Mouse (Mus musculus): ENCODE data around the gene Pyroxd1. TPM values are rescaled to one million over a fixed set of nuclear protein-coding genes. Genes with fewer than 3 reads are reported as not detected.
"Not testable (repeated sequence)": the region's sequence is repeated elsewhere in the genome, so short reads cannot be mapped to it uniquely, and the experiment has no call there.

Gene Pyroxd1
- polyA plus RNA-seq, 1 experiment from 2014 or later = 17.0 TPM

- no peak for DNase-seq (ENCODE audit: low spot score)
- peaks cover 24% of the 10 kb centered on the region for H3K36me3 ChIP-seq
- H3K4me1 ChIP-seq = peaks cover 7% of the 10 kb centered on the region
- H3K27ac ChIP-seq = no peak overlapping the region
- no peaks in the 10 kb centered on the region for H3K27me3 ChIP-seq (ENCODE audit: low read depth, poor library complexity, severe bottlenecking)
- no peaks in the 10 kb centered on the region for H3K9me3 ChIP-seq (replicated peaks)
- WGBS = 89% methylated on average over 11 of the region's 11 CpGs
- no peak overlapping the region for H3K4me3 ChIP-seq
These were observed 2.3 kb downstream of the Pyroxd1 start for GRCm38 (mm10) chr6:142347431-142348385.

- H3K27ac ChIP-seq; H3K4me1 ChIP-seq; DNase-seq (ENCODE audit: low spot score); H3K27me3 ChIP-seq (ENCODE audit: low read depth, poor library complexity, severe bottlenecking); H3K9me3 ChIP-seq (replicated peaks); H3K4me3 ChIP-seq: not testable (repeated sequence)
- H3K36me3 ChIP-seq = peaks cover 47% of the 10 kb centered on the region
- WGBS = 89% methylated on average over 3 of the region's 3 CpGs
These were observed 6.6 kb downstream of the Pyroxd1 start for GRCm38 (mm10) chr6:142352099-142352498.

- H3K4me1 ChIP-seq = no peaks in the 10 kb centered on the region
- H3K27ac ChIP-seq = no peak overlapping the region
- no peaks in the 10 kb centered on the region for H3K9me3 ChIP-seq (replicated peaks)
- no peak for DNase-seq (ENCODE audit: low spot score)
- peaks cover 71% of the 10 kb centered on the region for H3K36me3 ChIP-seq
- 75% methylated on average over 7 of the region's 7 CpGs for WGBS
- H3K27me3 ChIP-seq (ENCODE audit: low read depth, poor library complexity, severe bottlenecking) = no peaks in the 10 kb centered on the region
- no peak overlapping the region for H3K4me3 ChIP-seq
These were observed 11.7 kb downstream of the Pyroxd1 start for GRCm38 (mm10) chr6:142357106-142357505.

- no peaks in the 10 kb centered on the region for H3K9me3 ChIP-seq (replicated peaks)
- no peaks in the 10 kb centered on the region for H3K4me1 ChIP-seq
- WGBS = 96% methylated on average over 6 of the region's 6 CpGs
- DNase-seq (ENCODE audit: low spot score) = no peak
- H3K36me3 ChIP-seq = peaks cover 83% of the 10 kb centered on the region
- H3K27ac ChIP-seq = no peak overlapping the region
- H3K27me3 ChIP-seq (ENCODE audit: low read depth, poor library complexity, severe bottlenecking) = no peaks in the 10 kb centered on the region
- H3K4me3 ChIP-seq = no peak overlapping the region
These were observed 16.6 kb downstream of the Pyroxd1 start for GRCm38 (mm10) chr6:142362036-142362435.

GRCm38 (mm10) chr6:142363019-142363576 lies 17.6 kb downstream of the Pyroxd1 start:
- WGBS = 83% methylated on average over 9 of the region's 9 CpGs
- Histone ChIP-seq H3K4me3 (no peak overlapping the region), H3K9me3 (replicated peaks) (no peaks in the 10 kb centered on the region), H3K4me1 (no peaks in the 10 kb centered on the region), H3K27me3 (ENCODE audit: low read depth, poor library complexity, severe bottlenecking) (no peaks in the 10 kb centered on the region), H3K36me3 (peaks cover 86% of the 10 kb centered on the region), H3K27ac (no peak overlapping the region)
- DNase-seq (ENCODE audit: low spot score) = no peak

- Histone ChIP-seq H3K4me1 (no peaks in the 10 kb centered on the region), H3K4me3 (no peak overlapping the region), H3K27me3 (ENCODE audit: low read depth, poor library complexity, severe bottlenecking) (no peaks in the 10 kb centered on the region), H3K9me3 (replicated peaks) (no peaks in the 10 kb centered on the region), H3K27ac (no peak overlapping the region), H3K36me3 (peaks cover 82% of the 10 kb centered on the region)
- no peak for DNase-seq (ENCODE audit: low spot score)
- 93% methylated on average over 8 of the region's 8 CpGs for WGBS
These were observed 20.5 kb downstream of the Pyroxd1 start for GRCm38 (mm10) chr6:142365742-142366472.

GRCm38 (mm10) chr6:142366473-142367018 lies 21.1 kb downstream of the Pyroxd1 start:
- Histone ChIP-seq H3K36me3 (peaks cover 79% of the 10 kb centered on the region), H3K27ac (no peak overlapping the region), H3K9me3 (replicated peaks) (no peaks in the 10 kb centered on the region), H3K27me3 (ENCODE audit: low read depth, poor library complexity, severe bottlenecking) (no peaks in the 10 kb centered on the region), H3K4me1 (no peaks in the 10 kb centered on the region), H3K4me3 (no peak overlapping the region)
- 94% methylated on average over 10 of the region's 10 CpGs for WGBS
- DNase-seq (ENCODE audit: low spot score) = no peak

- no peaks in the 10 kb centered on the region for H3K4me1 ChIP-seq
- DNase-seq (ENCODE audit: low spot score) = no peak
- H3K36me3 ChIP-seq = peaks cover 79% of the 10 kb centered on the region
- H3K27me3 ChIP-seq (ENCODE audit: low read depth, poor library complexity, severe bottlenecking) = no peaks in the 10 kb centered on the region
- no peak overlapping the region for H3K27ac ChIP-seq
- no peak overlapping the region for H3K4me3 ChIP-seq
- H3K9me3 ChIP-seq (replicated peaks) = no peaks in the 10 kb centered on the region
- WGBS = 97% methylated on average over 3 of the region's 3 CpGs
These were observed 22.1 kb downstream of the Pyroxd1 start for GRCm38 (mm10) chr6:142367565-142367964.

- peaks cover 78% of the 10 kb centered on the region for H3K36me3 ChIP-seq
These were observed 24.1 kb downstream of the Pyroxd1 start for GRCm38 (mm10) chr6:142369568-142369967.

GRCm38 (mm10) chr6:142377081-142377480 lies 31.6 kb downstream of the Pyroxd1 start:
- Histone ChIP-seq H3K4me1 (no peaks in the 10 kb centered on the region), H3K9me3 (replicated peaks) (no peaks in the 10 kb centered on the region), H3K36me3 (peaks cover 40% of the 10 kb centered on the region), H3K4me3 (no peak overlapping the region), H3K27ac (no peak overlapping the region), H3K27me3 (ENCODE audit: low read depth, poor library complexity, severe bottlenecking) (no peaks in the 10 kb centered on the region)
- 98% methylated on average over 1 of the region's 1 CpGs for WGBS
- no peak for DNase-seq (ENCODE audit: low spot score)

More at GRCm38 (mm10) chr6:142369568-142369967, 24.1 kb downstream of the Pyroxd1 start:
- WGBS = 92% methylated on average over 3 of the region's 3 CpGs
- no peak for DNase-seq (ENCODE audit: low spot score)
- Histone ChIP-seq H3K27me3 (ENCODE audit: low read depth, poor library complexity, severe bottlenecking) (no peaks in the 10 kb centered on the region), H3K4me3 (no peak overlapping the region), H3K27ac (no peak overlapping the region), H3K4me1 (no peaks in the 10 kb centered on the region), H3K9me3 (replicated peaks) (no peaks in the 10 kb centered on the region)

GRCm38 (mm10) chr6:142378576-142379330 lies 33.3 kb downstream of the Pyroxd1 start:
- no peaks in the 10 kb centered on the region for H3K27me3 ChIP-seq (ENCODE audit: low read depth, poor library complexity, severe bottlenecking)
- no peak overlapping the region for H3K4me3 ChIP-seq
- WGBS = 91% methylated on average over 8 of the region's 8 CpGs
- peaks cover 30% of the 10 kb centered on the region for H3K36me3 ChIP-seq
- no peak for DNase-seq (ENCODE audit: low spot score)
- H3K9me3 ChIP-seq (replicated peaks) = no peaks in the 10 kb centered on the region
- no peak overlapping the region for H3K27ac ChIP-seq
- peaks cover 12% of the 10 kb centered on the region for H3K4me1 ChIP-seq

GRCm38 (mm10) chr6:142379961-142380360 lies 34.5 kb downstream of the Pyroxd1 start:
- Histone ChIP-seq H3K27ac (no peak overlapping the region), H3K4me1 (peaks cover 16% of the 10 kb centered on the region), H3K36me3 (peaks cover 19% of the 10 kb centered on the region), H3K9me3 (replicated peaks) (no peaks in the 10 kb centered on the region), H3K4me3 (no peak overlapping the region), H3K27me3 (ENCODE audit: low read depth, poor library complexity, severe bottlenecking) (no peaks in the 10 kb centered on the region)
- WGBS = 90% methylated on average over 6 of the region's 6 CpGs
- no peak for DNase-seq (ENCODE audit: low spot score)

All from limb, embryonic 10.5 days (tissue).